Mouse (Mus musculus): Measurements from ENCODE around the gene S100a6.

The S100a6 gene

DNA sequence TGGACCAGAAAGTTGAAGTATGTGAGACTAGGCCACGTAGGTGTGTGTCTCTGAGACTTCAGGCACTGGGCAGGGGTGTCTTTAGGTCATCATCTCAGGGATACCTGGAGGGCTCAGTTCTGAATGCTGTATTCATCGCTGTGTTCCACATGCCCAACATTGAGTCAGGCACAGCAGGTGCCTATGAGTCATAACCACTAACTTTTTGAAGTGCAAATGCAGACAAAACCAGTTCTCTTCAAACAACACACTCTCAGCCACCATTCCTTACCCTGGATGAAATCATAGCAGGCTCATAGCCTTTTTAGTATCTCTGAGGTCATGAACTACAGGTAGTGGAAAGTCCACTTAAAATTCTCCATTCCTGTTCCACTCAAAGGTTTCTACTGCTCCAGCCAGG is 16.6 kb downstream of the S100a6 start:
- no peak for DNase-seq

DNA sequence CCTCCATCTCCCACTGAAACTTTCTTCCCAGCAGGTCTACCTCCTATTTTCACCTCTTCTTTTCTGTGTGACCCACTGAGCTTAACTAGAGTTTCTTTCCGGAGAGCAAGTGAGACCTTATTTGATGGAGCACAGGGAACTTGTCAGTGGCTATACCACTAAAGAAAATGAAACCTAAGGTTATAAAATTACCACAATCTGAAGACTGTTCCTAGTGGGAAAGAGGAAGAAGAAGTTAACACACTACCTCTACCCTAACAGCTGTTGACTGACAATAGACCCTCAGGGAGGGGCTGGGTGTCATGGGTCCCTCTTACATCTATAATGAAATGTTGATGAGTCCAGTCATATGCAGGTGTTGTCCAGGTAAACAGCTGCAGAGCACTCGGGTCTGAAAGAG is 19.3 kb downstream of the S100a6 start:
- no peak for DNase-seq

DNA sequence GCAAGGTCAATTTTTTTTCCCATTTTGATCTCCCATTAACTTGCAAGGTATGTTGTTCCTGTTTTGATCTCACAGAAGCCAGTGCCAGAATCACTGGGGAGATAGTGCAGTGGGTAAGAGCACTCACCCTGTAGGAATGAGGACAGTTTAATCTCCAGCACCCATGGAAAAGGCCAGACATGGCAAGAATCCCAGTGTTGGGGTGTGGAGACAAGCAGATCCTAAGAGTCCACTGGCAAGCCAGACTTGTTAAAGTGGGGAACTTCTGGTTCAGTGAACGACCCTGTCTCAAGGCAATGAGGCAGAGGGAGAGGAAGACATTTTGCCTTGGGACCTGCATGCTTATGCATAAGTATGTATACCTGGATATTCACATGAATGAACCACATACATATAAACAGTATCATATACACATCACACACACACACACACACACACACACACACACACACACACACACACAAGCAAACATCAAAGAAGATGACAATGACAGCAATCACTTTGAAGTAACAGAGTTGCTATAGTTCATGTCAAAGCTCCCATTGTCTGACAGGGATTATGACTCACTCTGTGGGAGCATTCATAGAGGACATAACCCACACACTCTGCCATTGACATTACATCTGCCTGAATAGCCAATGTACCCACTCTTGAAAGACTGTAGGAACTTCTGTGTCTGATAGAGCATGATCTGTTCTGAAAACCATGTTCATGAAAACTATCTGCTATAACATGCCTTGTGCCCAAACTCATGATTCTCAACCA is 26.0 kb downstream of the S100a6 start:
- no peak for DNase-seq

DNA sequence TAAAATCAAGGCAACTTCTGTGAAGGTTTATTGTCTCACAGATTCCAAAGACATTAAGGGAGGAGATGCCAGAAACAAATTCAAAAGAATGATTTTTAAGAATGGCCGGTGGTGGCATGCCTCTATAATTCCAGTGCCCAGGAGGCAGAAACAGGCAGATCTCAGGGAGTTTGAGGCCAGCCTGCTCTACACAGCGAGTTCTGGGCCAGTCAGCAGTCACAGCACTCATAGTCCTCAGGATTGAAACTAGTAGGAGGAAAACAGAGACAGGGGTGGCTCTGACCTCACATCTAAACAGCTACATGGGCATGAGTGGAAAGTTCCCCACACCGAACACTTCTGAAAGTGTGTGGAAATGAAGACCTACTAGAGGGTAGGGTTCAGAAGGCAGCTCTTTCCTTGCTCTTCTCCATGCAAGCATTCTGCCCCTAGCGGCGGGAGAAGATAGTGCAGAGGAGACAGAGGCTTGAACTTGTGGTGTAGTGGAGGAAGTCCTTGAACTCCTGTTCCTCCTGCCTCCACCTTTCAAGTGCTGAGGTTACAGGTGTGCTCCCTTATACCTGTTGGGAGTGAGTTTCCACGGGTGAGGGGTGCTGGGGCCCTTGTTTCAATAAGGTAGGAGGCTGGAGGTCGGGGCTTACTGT is 27.0 kb downstream of the S100a6 start:
- no peak for DNase-seq

DNA sequence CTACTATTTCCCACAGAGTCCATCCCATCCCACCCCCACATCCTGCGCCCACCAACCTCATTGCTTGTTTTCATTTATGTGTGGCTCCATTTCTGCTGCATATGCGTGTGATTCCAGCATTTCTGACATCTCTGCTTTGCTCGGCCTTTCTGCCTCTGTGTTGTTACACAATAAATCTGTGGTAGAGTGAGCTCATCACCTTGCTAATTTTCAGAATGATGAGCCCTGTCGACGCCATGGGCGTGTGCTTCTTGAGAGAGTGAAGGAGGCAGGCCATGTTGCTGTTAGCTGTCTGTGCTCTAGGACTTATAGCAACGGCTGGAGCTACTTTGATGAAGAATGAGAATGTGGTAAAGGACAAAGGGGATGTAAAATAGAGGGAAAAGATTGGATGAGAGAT is 28.3 kb downstream of the S100a6 start:
- DNase-seq = no peak

DNA sequence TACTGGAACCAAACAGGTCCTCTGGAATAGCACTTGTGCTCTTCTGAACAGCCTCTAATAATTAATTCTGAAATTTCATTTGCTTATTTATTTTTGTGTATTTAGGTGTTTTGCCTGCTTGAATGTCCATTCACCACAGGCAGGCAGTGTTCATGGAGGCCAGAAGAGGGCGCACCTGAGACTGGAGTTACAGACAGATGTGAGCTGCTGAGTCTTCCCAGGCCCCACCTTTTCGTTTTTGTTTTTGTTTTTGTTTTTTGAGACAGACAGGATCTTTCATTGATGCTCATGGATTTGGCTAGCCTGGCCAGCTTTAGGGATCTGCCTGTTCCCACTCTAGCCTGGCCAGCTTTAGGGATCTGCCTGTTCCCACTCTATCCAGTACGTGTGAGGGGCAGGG is 31.5 kb downstream of the S100a6 start:
- no peak for DNase-seq

DNA sequence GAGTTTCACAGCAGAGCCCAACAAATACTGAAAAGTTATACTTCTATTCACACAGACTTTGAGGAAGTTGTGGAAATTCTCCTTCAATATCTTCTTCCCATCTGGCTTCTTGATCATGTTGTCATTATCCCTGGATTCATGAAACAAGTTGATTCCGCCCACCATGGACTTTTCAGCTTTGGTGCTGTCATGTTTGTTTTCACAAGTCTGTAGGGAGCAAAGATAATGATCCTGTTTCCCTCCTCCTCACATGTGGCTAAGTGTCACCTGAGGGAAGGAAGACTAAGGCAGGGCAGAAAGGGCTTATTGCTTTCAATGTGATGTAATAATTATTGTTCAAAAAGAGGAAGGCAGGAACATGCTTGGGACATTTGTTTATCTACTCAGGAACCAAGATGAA is 34.6 kb downstream of the S100a6 start:
- DNase-seq = no peak

DNA sequence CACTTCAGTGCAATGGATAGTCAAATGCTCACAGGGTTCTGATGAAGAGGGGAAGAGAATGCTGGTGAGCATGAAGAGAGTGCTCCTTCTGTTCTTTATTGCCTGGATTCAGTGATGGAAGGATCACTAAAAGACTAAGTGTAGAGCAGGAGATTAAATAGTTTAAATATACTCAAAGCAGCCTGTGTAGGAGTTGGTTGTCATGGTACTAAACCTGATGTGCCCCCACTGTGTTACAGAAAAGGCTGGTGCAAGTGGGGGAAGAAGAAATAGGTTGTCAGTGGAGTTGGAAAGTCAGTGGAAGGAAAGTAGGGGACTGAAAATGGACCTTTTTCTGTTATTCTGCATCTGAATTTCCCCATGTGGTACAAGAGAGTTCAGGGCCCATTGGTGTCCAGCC is 36.3 kb downstream of the S100a6 start:
- no peak for DNase-seq

DNA sequence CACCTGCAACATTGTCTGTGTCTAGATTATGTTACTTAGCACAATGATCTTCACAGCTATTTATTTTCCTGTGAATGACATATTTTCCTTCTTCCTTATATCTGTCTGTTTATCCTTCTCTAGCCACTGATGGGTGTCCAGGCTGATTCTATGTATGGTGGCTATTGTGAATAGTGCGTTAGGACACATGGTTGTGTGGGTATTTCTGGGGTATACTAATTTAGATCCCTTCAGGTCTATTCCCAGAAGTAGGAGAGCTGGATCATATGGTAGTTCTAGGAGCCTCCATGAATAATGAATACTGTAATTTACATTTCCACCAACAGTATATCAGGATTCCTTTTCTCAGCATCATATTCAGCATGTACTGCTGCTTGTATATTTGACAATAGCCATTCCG is 37.1 kb downstream of the S100a6 start:
- no peak for DNase-seq

DNA sequence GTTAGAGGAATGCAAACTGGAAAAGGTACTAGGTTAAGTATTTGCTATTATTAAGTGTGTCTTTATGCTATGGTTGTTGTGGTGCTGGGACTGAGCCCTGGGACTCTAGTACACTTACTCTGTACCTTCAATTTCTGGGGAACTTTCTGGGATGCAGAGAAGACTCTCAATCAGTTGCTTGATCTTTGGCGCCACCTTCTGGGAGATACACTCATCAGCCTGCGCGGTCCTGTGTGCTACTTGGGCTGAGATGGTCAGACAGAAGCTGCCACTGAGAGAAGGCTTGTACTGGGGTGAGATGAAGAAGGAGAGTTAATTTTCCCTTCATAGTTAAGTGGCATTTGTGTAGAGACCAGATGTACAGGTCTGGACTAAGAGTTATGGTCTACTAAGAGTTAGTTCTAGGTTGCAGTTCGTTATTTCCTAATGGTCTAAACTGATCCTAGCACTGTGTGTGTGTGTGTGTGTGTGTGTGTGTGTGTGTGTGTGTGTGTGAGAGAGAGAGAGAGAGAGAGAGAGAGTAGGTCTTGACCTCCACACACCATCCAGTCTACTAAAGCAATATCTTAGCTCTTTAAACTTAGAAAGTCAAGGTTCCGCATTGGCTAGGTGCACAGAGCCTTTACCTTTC is 40.3 kb downstream of the S100a6 start:
- peak; percentile 31 for DNase-seq

DNA sequence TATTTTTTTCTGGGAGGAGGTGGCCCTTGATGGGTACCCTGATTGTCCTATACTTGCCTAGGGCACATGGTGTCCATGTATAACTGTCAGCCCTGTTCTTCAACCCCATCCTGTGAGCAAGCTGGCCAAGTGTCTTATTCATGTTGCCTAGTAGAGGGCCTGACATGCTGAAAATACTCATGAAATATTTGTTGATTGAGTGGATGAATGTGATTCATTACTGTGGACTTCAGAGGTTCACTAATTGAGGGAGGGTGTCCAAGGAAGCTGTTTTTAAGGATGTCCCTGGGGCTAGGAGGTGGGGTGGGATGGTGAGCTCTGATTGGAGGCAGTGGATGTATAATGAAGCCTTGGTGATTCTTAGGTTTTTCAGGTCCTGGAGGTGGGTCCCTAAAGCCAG is 41.0 kb downstream of the S100a6 start, which contains the start of gene S100a7a:
S100a7a (plus strand) TSS at position 301 of the 400 bp plus-strand sequence.
- no peak for DNase-seq

DNA sequence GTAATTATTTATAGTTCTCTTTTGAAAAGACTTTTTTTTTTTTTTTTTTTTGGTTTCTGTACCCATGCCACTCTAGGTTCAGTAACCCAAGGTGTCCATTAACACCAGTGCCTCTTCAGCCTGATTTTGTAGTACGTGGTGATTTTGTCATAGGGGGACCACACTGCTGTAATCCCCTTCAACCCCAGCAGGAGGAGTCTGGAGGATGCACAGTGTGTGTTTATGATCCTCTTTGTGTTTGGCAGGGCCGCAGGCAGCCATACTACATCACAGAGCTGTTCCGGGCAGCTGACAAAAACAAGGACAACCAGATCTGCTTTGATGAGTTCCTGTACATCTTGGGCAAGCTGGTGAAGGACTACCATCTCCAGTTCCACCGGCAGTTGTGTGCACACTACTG is 44.7 kb downstream of the S100a6 start:
- no peak for DNase-seq

DNA sequence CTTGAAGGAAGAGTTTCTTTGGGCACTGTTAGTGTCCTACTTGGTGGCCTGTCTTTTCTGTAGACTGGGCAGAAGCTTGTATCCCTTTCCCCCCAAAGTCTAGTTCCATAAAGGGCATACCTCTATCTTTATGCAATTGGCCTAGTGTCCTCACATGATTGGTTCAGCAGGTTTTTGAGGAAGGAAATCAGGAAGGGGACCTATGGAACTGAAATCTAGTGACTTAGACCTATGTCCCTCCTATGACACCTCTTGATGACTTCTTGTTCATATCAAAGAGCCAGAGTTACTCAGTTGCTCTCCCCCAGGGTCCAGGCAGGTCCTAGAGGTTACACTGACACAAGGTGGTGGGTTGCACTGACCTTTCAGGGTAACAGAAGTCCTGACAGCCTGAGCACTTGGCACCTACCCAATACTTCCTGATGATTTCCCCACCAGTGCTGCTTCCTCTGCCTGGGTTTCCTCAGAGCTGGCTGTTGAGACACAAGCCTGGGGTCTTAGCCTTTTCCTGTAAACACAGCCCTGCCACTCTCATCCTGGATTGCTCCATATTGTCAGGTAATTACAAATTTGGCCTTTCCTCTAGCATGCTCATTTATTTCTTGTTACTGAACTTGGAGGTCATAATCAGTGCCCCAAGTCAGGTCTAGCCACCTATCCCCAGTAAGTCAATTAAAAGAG is 46.8 kb downstream of the S100a6 start:
- DNase-seq = no peak

DNA sequence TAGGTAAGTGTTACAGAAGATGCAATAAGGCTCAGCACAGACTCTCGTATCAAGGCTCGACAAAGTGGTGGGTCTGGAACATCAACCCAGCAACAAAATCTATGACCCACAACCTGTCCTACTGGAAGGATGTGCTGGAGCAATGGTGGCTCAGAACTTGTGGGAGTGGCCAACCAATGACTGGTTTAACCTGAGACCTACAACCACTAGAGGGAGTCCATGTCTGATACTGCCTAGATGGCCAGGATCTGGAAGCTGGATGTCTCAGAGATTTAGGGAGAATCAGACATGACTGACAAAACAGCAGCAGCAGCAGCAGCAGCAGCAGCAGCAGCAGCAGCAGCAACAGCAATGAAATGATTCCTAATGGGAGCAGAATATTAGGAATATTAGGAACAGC is 51.5 kb downstream of the S100a6 start:
- DNase-seq = no peak

DNA sequence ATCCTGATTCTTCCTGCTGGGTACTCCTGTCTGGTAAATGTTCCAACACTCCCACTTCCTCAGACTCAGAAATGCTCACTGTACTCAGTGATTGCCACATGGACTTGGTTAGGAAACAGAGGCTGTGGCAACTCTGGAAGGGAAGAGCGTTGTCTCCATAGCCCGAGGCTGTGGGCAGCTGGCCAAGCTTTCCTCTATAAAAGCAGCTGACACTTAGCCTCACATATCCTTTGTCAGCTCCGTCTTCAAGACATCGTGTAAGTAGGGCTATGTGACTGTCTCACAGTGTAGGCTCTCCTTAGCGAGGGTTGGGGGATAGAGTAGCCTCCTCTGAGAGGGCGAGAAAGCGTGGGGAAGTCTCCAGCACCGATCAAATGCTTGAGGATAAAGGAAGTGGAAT is 56.2 kb downstream of the S100a6 start, which contains the start of gene S100a8:
S100a8 (plus strand) TSS at position 133 of the 400 bp plus-strand sequence.
- no peak for DNase-seq
